Mouse (Mus musculus) C2C12 (cell line): Measurements from ENCODE around the gene Ephb4. TPM values are rescaled to one million over a fixed set of nuclear protein-coding genes. Genes with fewer than 3 reads are reported as not detected.

Experiments used
- H3K27me3 ChIP-seq: one replicate; pipeline ENCODE4 v1.6.1; 2011; ENCODE audit not compliant: control insufficient read depth, insufficient read depth, insufficient read length
- H3K36me3 ChIP-seq: one replicate; pipeline ENCODE4 v1.6.1; 2011; ENCODE audit not compliant: control insufficient read depth, insufficient read depth
- H3K4me3 ChIP-seq: one replicate; pipeline ENCODE4 v1.5.1; 2011; ENCODE audit warnings: mild to moderate bottlenecking, control low read depth; ENCODE audit not compliant: poor library complexity, insufficient read depth, severe bottlenecking
- H3K79me2 ChIP-seq: one replicate; pipeline ENCODE4 v1.6.1; 2011; ENCODE audit not compliant: control insufficient read depth, insufficient read depth
- H3K79me3 ChIP-seq: one replicate; pipeline ENCODE4 v1.6.1; 2011; ENCODE audit warnings: low read depth, control low read depth
- H3ac ChIP-seq: one replicate; pipeline ENCODE3; 2011; ENCODE audit warnings: low read depth; ENCODE audit not compliant: control insufficient read depth, insufficient read length
- CEBPB ChIP-seq: IDR thresholded peaks from one replicate; pipeline ENCODE4 v1.6.1; 2011; ENCODE audit warnings: low read depth, mild to moderate bottlenecking, control low read depth, moderate library complexity
- CTCF ChIP-seq: IDR thresholded peaks from one replicate; pipeline ENCODE4 v1.5.1; 2011; ENCODE audit not compliant: control insufficient read depth, insufficient read depth, insufficient read length
- FOSL1 ChIP-seq: IDR thresholded peaks from one replicate; pipeline ENCODE4 v1.8.0; 2011; ENCODE audit warnings: mild to moderate bottlenecking, low read length; ENCODE audit not compliant: poor library complexity, insufficient read depth, severe bottlenecking
- MAX ChIP-seq: IDR thresholded peaks from one replicate; pipeline ENCODE4 v1.6.1; 2011; ENCODE audit warnings: mild to moderate bottlenecking, control low read depth
- MYOD1 ChIP-seq: IDR thresholded peaks from one replicate; pipeline ENCODE4 v1.6.1; 2011; ENCODE audit warnings: low read depth; ENCODE audit not compliant: control insufficient read depth, insufficient read length
- MYOG ChIP-seq: IDR thresholded peaks from one replicate; pipeline ENCODE4 v1.6.1; 2011; ENCODE audit not compliant: control insufficient read depth, insufficient read length; ENCODE audit errors: extremely low read depth
- USF1 ChIP-seq: IDR thresholded peaks from one replicate; pipeline ENCODE4 v1.6.1; 2011; ENCODE audit warnings: low read depth, mild to moderate bottlenecking, control low read depth, moderate library complexity
- polyA plus RNA-seq: library from polyadenylated mRNA; unstranded; fragments of >200 nt; fragmentation: generic; extraction: Trizol; gene quantifications from one replicate; pipeline ENCODE4 v1.2.1, GENCODE M21; 2012; ENCODE audit warnings: missing spikeins

Ephb4 gene
- polyA plus RNA-seq, 1 experiment, result 25.2 TPM

GRCm38 (mm10) chr5:137314193-137315083 is 35.5 kb upstream of the Ephb4 start, which contains the start of gene Trip6:
Gene Trip6 (minus strand): TSS chr5:137314404.
- TF ChIP-seq CTCF (no peak), USF1 (peak; percentile 98)
- Histone ChIP-seq H3K79me2 (peaks cover 38% of the 10 kb centered on the region), H3ac (peak within 1 kb of the TSS; percentile 83), H3K27me3 (no peaks in the 10 kb centered on the region), H3K4me3 (peak within 1 kb of the TSS; percentile 72), H3K36me3 (peaks cover 23% of the 10 kb centered on the region), H3K79me3 (peaks cover 24% of the 10 kb centered on the region)

GRCm38 (mm10) chr5:137315084-137315903 is 34.6 kb upstream of the Ephb4 start:
- TF ChIP-seq CTCF (peak; percentile 7), MYOG (no peak)
- Histone ChIP-seq H3K79me3 (peaks cover 24% of the 10 kb centered on the region), H3K4me3 (no peak overlapping the region), H3K79me2 (peaks cover 30% of the 10 kb centered on the region), H3K27me3 (no peaks in the 10 kb centered on the region), H3K36me3 (peaks cover 15% of the 10 kb centered on the region), H3ac (no peak overlapping the region)

- H3K79me2 ChIP-seq, result peaks cover 15% of the 10 kb centered on the region
- peaks cover 14% of the 10 kb centered on the region for H3K79me3 ChIP-seq
- H3K4me3 ChIP-seq, result no peak overlapping the region
- no peak for TF ChIP-seq CTCF
- no peak for TF ChIP-seq FOSL1
- TF ChIP-seq CEBPB, result no peak
- no peak for TF ChIP-seq MAX
- no peak for TF ChIP-seq MYOG
- no peak for TF ChIP-seq MYOD1
- no peak for TF ChIP-seq USF1
- no peak overlapping the region for H3ac ChIP-seq
- H3K27me3 ChIP-seq, result no peaks in the 10 kb centered on the region
- H3K36me3 ChIP-seq, result peaks cover 7% of the 10 kb centered on the region
Measured at GRCm38 (mm10) chr5:137317361-137317760, 32.5 kb upstream of the Ephb4 start.

- H3K36me3 ChIP-seq, result peaks cover 7% of the 10 kb centered on the region
- TF ChIP-seq MYOG, result no peak
- TF ChIP-seq MAX, result no peak
- TF ChIP-seq MYOD1, result no peak
- no peak for TF ChIP-seq USF1
- TF ChIP-seq FOSL1, result no peak
- no peak for TF ChIP-seq CEBPB
- TF ChIP-seq CTCF, result no peak
- H3ac ChIP-seq, result no peak overlapping the region
- no peaks in the 10 kb centered on the region for H3K27me3 ChIP-seq
- H3K79me2 ChIP-seq, result peaks cover 3% of the 10 kb centered on the region
- H3K4me3 ChIP-seq, result no peak overlapping the region
- peaks cover 3% of the 10 kb centered on the region for H3K79me3 ChIP-seq
Measured at GRCm38 (mm10) chr5:137318570-137318969, 31.3 kb upstream of the Ephb4 start.

GRCm38 (mm10) chr5:137320996-137321395 is 28.9 kb upstream of the Ephb4 start:
- Histone ChIP-seq H3K36me3 (peaks cover 7% of the 10 kb centered on the region), H3K79me2 (no peaks in the 10 kb centered on the region), H3K27me3 (no peaks in the 10 kb centered on the region), H3K4me3 (no peak overlapping the region), H3ac (no peak overlapping the region), H3K79me3 (no peaks in the 10 kb centered on the region)
- TF ChIP-seq CEBPB, result no peak
- TF ChIP-seq MYOG, result no peak
- no peak for TF ChIP-seq USF1
- no peak for TF ChIP-seq FOSL1
- TF ChIP-seq CTCF, result no peak

- no peaks in the 10 kb centered on the region for H3K79me3 ChIP-seq
- TF ChIP-seq CTCF (no peak), CEBPB (no peak)
- H3ac ChIP-seq, result no peak overlapping the region
- no peaks in the 10 kb centered on the region for H3K36me3 ChIP-seq
- no peak overlapping the region for H3K4me3 ChIP-seq
- no peaks in the 10 kb centered on the region for H3K79me2 ChIP-seq
- H3K27me3 ChIP-seq, result no peaks in the 10 kb centered on the region
Measured at GRCm38 (mm10) chr5:137330910-137331309, 19.0 kb upstream of the Ephb4 start.
